Mouse (Mus musculus) heart, postnatal 4 days (tissue): ENCODE measurements around the gene Zfp871. TPM values are rescaled to one million over a fixed set of nuclear protein-coding genes. Genes with fewer than 3 reads are reported as not detected.
A peak's percentile ranks its signal among the peaks of the same experiment; 100 is the strongest.

Source experiments
- DNase-seq: peaks from one replicate; pipeline ENCODE4 v3.0.0; 2021
- total RNA-seq, 2 experiments: library from RNA; stranded (reverse); gene quantifications; 2 replicates each; pipeline ENCODE4 v1.2.3; 2021

Zfp871 gene
- 10 to 100 TPM; 41.4 to 46.3 TPM for total RNA-seq

DNA sequence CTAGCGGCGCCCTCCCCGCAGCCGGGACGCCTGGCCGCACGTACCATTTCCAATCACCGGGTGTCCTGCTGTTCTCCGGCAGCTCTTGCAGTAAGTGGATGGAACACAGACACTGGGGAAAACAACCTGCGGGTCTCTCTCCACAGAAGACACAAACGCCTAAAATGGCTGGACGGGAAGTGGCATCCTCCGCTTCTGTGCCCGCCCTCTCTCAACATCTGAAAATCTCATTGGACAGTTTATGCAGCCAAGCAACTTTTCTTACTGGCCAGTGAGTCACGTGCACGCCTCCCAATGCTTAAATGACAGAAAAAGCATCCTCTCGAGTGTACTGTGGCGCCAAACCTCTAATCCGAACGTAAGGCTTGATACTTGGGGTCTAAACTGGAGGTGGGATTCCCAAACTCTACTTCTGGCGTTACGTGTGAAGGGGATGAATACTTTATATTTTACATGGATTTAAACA is at the start of gene Zfp871:
Zfp871 (minus strand) TSS at position 194 of the 466 bp plus-strand sequence.
- peak; percentile 88 for DNase-seq

DNA sequence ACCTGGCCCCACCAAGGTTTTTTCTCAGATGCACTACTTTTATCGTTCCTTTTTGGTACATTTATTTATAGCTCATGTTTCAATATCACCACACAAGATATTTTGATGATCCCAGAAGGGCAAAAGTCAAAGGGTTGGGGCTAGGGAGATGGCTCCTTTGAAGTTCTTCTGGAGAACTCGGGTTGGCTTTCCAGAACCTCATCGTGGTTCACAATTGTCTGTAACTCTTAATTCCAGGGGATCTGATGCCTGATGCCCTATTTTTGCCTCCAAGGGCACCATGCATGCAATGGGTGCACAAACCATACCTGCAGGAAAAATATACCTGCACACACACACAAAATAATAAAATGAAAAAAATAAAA is 42.3 kb upstream of the Zfp871 start:
- no peak for DNase-seq

GRCm38 (mm10) chr17:32829540-32830417 is 41.7 kb upstream of the Zfp871 start, which contains the start of gene Zfp799:
Zfp799 (minus strand) TSS chr17:32830261.
- peak; percentile 72 for DNase-seq

DNA sequence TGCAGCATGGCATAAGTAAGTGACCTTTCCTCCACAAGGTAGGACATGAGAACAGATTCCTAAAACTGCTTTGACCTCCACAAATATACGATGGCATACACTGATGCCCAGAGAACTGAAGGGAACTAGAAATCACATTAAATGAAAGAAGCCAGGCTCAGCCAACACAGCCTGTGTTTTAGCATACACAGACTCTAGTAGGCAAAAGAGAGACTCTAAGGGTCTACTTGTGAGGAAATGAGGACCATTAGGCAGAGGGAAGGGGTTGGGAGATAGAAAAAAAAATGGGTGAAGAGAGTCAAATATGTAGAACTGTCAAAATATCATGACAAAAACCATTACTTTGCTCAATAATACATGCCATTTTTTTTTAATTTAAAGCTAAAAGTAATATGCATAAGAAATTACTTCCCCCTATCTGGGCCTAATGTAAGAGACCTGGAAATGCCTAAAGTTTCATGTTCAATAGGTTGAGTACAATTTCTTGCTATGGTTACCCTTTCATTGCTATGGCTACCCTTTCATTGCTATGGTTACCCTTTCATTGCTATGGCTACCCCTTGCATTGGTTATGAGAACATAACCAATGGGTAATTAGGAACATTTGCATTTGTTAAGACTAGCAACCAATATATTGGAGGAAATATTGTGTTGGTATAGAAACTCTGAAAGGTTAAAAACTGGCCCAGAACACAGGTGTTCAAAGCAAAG is 28.1 kb upstream of the Zfp871 start:
- DNase-seq, result no peak

GRCm38 (mm10) chr17:32814136-32814535 is 26.0 kb upstream of the Zfp871 start:
- DNase-seq, result no peak

DNA sequence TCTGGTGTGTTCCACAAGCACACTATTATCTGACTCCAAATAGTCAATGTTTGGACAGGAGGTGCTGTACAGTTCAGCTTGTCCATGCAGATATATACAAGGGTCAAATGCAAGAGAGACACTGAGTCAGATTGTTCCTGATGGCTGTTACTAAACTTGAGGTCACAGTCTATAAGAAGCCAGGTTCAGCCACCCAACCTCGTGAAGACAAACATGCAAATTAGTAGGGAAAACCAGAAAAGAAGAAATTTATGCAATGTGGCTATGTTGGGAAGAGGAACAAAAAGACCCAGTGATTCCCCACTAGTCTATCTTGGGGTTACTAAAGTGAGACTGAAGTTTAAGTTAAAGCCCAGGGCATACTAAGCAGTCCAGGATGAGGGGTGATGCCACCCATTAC is 22.6 kb upstream of the Zfp871 start:
- DNase-seq, result no peak

- peak; percentile 24 for DNase-seq
Measured at GRCm38 (mm10) chr17:32809544-32810374, 21.7 kb upstream of the Zfp871 start, which contains the start of gene Zfp811. Zfp811 (minus strand) TSS chr17:32809931.

GRCm38 (mm10) chr17:32808921-32809320 is 20.8 kb upstream of the Zfp871 start:
- no peak for DNase-seq

- no peak for DNase-seq
Measured at GRCm38 (mm10) chr17:32789244-32789643, 1.2 kb upstream of the Zfp871 start.

DNA sequence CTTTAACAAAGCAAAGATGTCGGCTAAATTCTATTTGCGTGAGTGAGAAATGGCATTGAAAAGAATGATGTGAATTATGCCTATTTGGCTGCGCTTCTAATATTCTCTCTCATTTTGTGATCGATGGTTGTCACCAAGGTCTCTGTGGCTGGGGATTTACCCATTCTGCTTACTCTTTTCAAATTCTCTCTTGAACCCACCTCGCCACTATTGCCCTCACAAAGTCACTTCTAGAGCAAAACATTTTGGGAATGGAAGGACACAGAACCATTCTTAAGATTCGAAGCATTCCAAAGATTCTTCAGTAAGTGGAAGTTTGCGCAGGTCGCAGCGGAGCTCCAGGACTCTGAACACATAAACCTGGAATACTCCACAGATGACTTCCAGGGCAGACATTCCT is 489 bp upstream of the Zfp871 start:
- no peak for DNase-seq

GRCm38 (mm10) chr17:32787436-32788093 is 522 bp downstream of the Zfp871 start:
- DNase-seq, result no peak

GRCm38 (mm10) chr17:32786944-32787343 is 1.1 kb downstream of the Zfp871 start:
- DNase-seq, result no peak

GRCm38 (mm10) chr17:32785656-32786055 is 2.4 kb downstream of the Zfp871 start:
- DNase-seq, result no peak

- no peak for DNase-seq
Measured at GRCm38 (mm10) chr17:32777564-32777963, 10.5 kb downstream of the Zfp871 start.

- DNase-seq, result peak; percentile 28
Measured at GRCm38 (mm10) chr17:32771213-32771612, 16.9 kb downstream of the Zfp871 start.

GRCm38 (mm10) chr17:32766422-32766821 is 21.7 kb downstream of the Zfp871 start:
- DNase-seq, result no peak

- no peak for DNase-seq
Measured at GRCm38 (mm10) chr17:32757331-32757730, 30.8 kb downstream of the Zfp871 start.

GRCm38 (mm10) chr17:32753634-32754033 is 34.5 kb downstream of the Zfp871 start:
- peak; percentile 59 for DNase-seq

DNA sequence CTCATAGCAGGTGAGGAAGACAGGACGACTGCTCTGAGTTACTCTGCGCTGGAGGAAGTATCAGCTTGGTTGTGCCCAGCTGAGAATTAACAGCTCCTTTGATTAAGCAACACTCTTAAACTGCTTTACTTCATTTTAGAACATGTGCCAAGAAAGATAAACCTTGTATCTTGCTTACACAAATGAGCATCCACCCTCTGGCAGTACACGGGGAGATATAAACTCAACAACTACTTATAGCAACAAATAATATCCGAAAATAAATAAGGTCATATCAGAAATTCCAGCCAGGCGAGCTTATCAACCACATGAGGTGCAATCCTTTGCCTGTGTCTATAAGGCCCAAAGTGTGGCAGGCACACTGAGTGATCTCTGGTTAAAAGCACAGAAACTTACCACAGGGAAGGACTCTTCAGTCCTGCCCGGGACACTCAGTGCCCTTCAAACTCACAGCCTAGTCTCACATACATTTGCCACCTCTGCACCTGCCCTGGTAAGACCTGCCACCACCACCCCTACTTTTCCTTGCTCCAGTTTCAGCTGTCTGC is 35.2 kb downstream of the Zfp871 start:
- DNase-seq, result no peak

DNA sequence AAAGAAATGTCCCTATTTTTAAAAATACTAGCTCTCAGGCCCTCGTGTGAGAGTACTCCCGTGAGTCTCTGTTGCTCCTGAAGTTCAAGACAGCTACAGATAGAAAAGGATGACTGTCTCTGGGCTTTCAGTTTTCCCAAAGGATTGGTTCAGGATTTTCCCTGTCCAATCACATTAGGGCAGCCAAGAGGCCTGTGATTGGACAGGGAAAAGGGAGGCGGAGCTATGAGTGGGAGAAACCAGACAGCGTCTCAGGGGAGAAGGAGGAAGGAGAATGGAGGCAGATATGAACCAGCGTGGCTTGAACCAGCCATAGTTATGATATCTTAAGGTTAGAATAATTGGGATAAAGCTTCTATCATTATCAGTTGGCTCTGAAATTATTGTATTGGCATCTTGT is 37.5 kb downstream of the Zfp871 start:
- no peak for DNase-seq

- DNase-seq, result no peak
Measured at GRCm38 (mm10) chr17:32741057-32741456, 47.0 kb downstream of the Zfp871 start.

DNA sequence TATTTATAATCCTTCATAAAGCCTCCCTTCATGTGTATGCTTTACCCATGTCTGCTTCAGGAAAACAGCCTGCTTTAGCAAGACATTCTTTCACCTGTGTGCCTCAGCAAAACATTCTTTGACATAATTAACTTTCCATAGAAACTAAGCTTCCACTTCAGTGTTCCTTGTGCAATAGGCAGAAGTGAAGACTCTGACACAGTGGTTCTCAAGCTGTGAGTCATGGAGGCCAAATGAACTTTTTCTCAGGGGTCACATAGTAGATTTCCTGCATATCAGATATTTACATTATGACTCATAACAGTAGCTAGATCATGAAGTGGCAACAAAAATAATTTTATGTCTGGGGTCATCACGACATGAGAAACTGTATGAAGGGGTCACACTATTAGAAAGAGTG is 49.7 kb downstream of the Zfp871 start:
- no peak for DNase-seq
